In genomic region chr17:28511616-28512541, GRCm38 (mm10) we compare ENCODE assay signal across 12 mouse cellular contexts. TPM values are rescaled to one million over a fixed set of nuclear protein-coding genes. Genes with fewer than 3 reads are reported as not detected.
DNase-seq lines count a peak whose midpoint lies in the region; ATAC-seq and TF ChIP-seq lines count a peak whose summit lies in the region.
"Had no signal": no experiment of that assay in that cellular context is flagged by ENCODE, and none has a peak within 500 bp of the region (broad histone marks: within the 10 kb centered on the region; RNA-seq: fewer than 3 reads in every experiment).

No protein-coding gene starts in this region.

- no peaks in the 10 kb centered on the region for H3K79me2 ChIP-seq in CH12.LX (replicated peaks; ENCODE audit: control insufficient read depth, extremely low read depth, insufficient read depth, poor library complexity, severe bottlenecking)

- H3K27me3 ChIP-seq in liver, embryonic 15.5 days = peaks cover 24% of the 10 kb centered on the region
- peaks cover 61% of the 10 kb centered on the region for H3K27me3 ChIP-seq in liver, embryonic 12.5 days (replicated peaks)
- no peaks in the 10 kb centered on the region for H3K27me3 ChIP-seq in CH12.LX (replicated peaks)
- H3K27me3 ChIP-seq in intestine, postnatal 0 days (replicated peaks; ENCODE audit: control insufficient read depth, insufficient read depth, low read length) = no peaks in the 10 kb centered on the region

- TF ChIP-seq POLR2A in CH12.LX (IDR thresholded peaks at IDR 0.05; ENCODE audit: low read depth, low read length) = no peak

- dilution Hi-C loops in CH12.LX (cut with MboI; ENCODE audit: extremely low pct_ligation_motif_present, extremely low pct_unique_long_range_greater_than_20kb, low sequenced_read_pairs) = no loop called here

- ATAC-seq in liver, embryonic 15.5 days (ENCODE audit: insufficient read depth) = no peak
- no peak for ATAC-seq in liver, embryonic 12.5 days
- ATAC-seq in intestine, postnatal 0 days = peak; percentile 1; the same call in 1 of the 2 replicates

- no peak overlapping the region for H3K4me2 ChIP-seq in liver, embryonic 15.5 days
- no peak overlapping the region for H3K4me2 ChIP-seq in liver, embryonic 12.5 days
- H3K4me2 ChIP-seq in CH12.LX (ENCODE audit: insufficient read depth, low read depth, poor library complexity, severe bottlenecking) = no peak overlapping the region
- no peak overlapping the region for H3K4me2 ChIP-seq in intestine, postnatal 0 days (replicated peaks; ENCODE audit: low read depth)

- TF ChIP-seq EP300 in CH12.LX (IDR thresholded peaks at IDR 0.05; ENCODE audit: low read length) = no peak

- no peak for TF ChIP-seq CTCF in CH12.LX (conservative IDR thresholded peaks at IDR 0.05 in 1 of 2, IDR thresholded peaks at IDR 0.05 in 1 of 2; ENCODE audit: low read depth in 2 of 2, low read length in 2 of 2)
- TF ChIP-seq CTCF in intestine, postnatal 0 days (IDR thresholded peaks at IDR 0.05; ENCODE audit: low read depth) = no peak
- no peak for TF ChIP-seq CTCF in left cerebral cortex, adult 2 months (IDR thresholded peaks at IDR 0.05)

- 19% methylated on average over 9 of the region's 9 CpGs for WGBS in liver, embryonic 15.5 days (ENCODE audit: insufficient replicate concordance)
- WGBS in liver, embryonic 12.5 days (ENCODE audit: insufficient replicate concordance) = 17% methylated on average over 9 of the region's 9 CpGs
- WGBS in intestine, postnatal 0 days = 29% methylated on average over 9 of the region's 9 CpGs

- no peaks in the 10 kb centered on the region for H3K36me3 ChIP-seq in liver, embryonic 15.5 days (replicated peaks)
- no peaks in the 10 kb centered on the region for H3K36me3 ChIP-seq in liver, embryonic 12.5 days
- H3K36me3 ChIP-seq in CH12.LX (replicated peaks in 1 of 2; ENCODE audit: control insufficient read depth in 1 of 2, insufficient read depth in 1 of 2, low read length in 1 of 2) = no peaks in the 10 kb centered on the region
- no peaks in the 10 kb centered on the region for H3K36me3 ChIP-seq in intestine, postnatal 0 days (ENCODE audit: control insufficient read depth, insufficient read depth)

- no peak overlapping the region for H3K9ac ChIP-seq in liver, embryonic 15.5 days
- H3K9ac ChIP-seq in liver, embryonic 12.5 days = no peak overlapping the region
- no peak overlapping the region for H3K9ac ChIP-seq in CH12.LX (ENCODE audit: insufficient read depth, low read depth)
- H3K9ac ChIP-seq in intestine, postnatal 0 days (ENCODE audit: low read depth, low read length) = peak overlapping the region; percentile 11; the same call in 1 of the 2 replicates
- H3K9ac ChIP-seq: liver, embryonic 14.5 days had no signal

- peaks cover 37% of the 10 kb centered on the region for H3K4me1 ChIP-seq in liver, embryonic 15.5 days (replicated peaks)
- H3K4me1 ChIP-seq in liver, embryonic 12.5 days = peaks cover 43% of the 10 kb centered on the region
- H3K4me1 ChIP-seq in CH12.LX (ENCODE audit: control insufficient read depth in 1 of 2, insufficient read depth in 2 of 2) = peaks cover 20 to 65% of the 10 kb centered on the region in 2 experiments
- peaks cover 25% of the 10 kb centered on the region; the same call in 1 of the 2 replicates for H3K4me1 ChIP-seq in intestine, postnatal 0 days (replicated peaks; ENCODE audit: control insufficient read depth, insufficient read depth, low read length)

- no peak for TF ChIP-seq RAD21 in CH12.LX (IDR thresholded peaks at IDR 0.05; ENCODE audit: low read depth, low read length)

- peak; percentile 95 for DNase-seq in heart, adult 11 months
- no peak for DNase-seq in heart, postnatal 14 days
- DNase-seq in CH12.LX (ENCODE audit: extremely low read depth) = no peak
- no peak for DNase-seq in left cerebral cortex, adult 2 months (ENCODE audit: extremely low spot score in 1 of 2, low spot score in 2 of 2)
- no peak for DNase-seq in lung, postnatal 14 days
- DNase-seq: cerebellum, postnatal 25 days had no signal

- in situ Hi-C loops in CH12.LX (cut with MboI; ENCODE audit: low pct_ligation_motif_present, low pct_unique_long_range_greater_than_20kb, low sequenced_read_pairs) = loop anchor here (25.0 kb wide), 1 partner anchor 300 kb away; the partner anchor contains the start of gene Def6

- no peak overlapping the region for H3K4me3 ChIP-seq in liver, embryonic 15.5 days (replicated peaks)
- H3K4me3 ChIP-seq in liver, embryonic 12.5 days = no peak overlapping the region
- no peak overlapping the region for H3K4me3 ChIP-seq in CH12.LX (replicated peaks in 1 of 3; ENCODE audit: low read depth in 2 of 3, low read length in 2 of 3, poor library complexity in 1 of 3)
- no peak overlapping the region for H3K4me3 ChIP-seq in intestine, postnatal 0 days (ENCODE audit: low read depth, low read length)
- H3K4me3 ChIP-seq in left cerebral cortex, adult 2 months = no peak overlapping the region

- H3K9me3 ChIP-seq in liver, embryonic 15.5 days (replicated peaks) = no peaks in the 10 kb centered on the region
- H3K9me3 ChIP-seq in liver, embryonic 12.5 days (replicated peaks) = no peaks in the 10 kb centered on the region
- peaks cover 1% of the 10 kb centered on the region for H3K9me3 ChIP-seq in CH12.LX (replicated peaks; ENCODE audit: low read length)
- H3K9me3 ChIP-seq in intestine, postnatal 0 days (ENCODE audit: control insufficient read depth) = no peaks in the 10 kb centered on the region

- intact Hi-C loops in heart, postnatal 14 days (cut with DNase I) = no loop called here
- intact Hi-C loops in left cerebral cortex, adult 2 months (cut with DNase I) = no loop called here

- H3K27ac ChIP-seq in liver, embryonic 15.5 days (replicated peaks) = peak overlapping the region; percentile 66
- no peak overlapping the region for H3K27ac ChIP-seq in liver, embryonic 12.5 days
- H3K27ac ChIP-seq in CH12.LX (ENCODE audit: insufficient read depth, low read depth) = no peak overlapping the region
- H3K27ac ChIP-seq in intestine, postnatal 0 days (ENCODE audit: low read depth, low read length) = peak overlapping the region; percentile 90
- H3K27ac ChIP-seq in left cerebral cortex, adult 2 months = no peak overlapping the region; the same call in 1 of the 2 replicates
- H3K27ac ChIP-seq: liver, embryonic 14.5 days had no signal

TF ChIP-seq in CH12.LX, 34 proteins besides CTCF, POLR2A, EP300 and RAD21:
- TF ChIP-seq JUND (conservative IDR thresholded peaks at IDR 0.05; ENCODE audit: low read depth, low read length) = no peak
- no peak for TF ChIP-seq MYC (IDR thresholded peaks at IDR 0.05; ENCODE audit: low read depth, low read length)
- no peak for TF ChIP-seq MEF2A (IDR thresholded peaks at IDR 0.05; ENCODE audit: borderline replicate concordance, low read depth, low read length)
- no peak for TF ChIP-seq UBTF (IDR thresholded peaks at IDR 0.05; ENCODE audit: low read depth, low read length)
- TF ChIP-seq NRF1 (IDR thresholded peaks at IDR 0.05; ENCODE audit: low read depth, low read length) = no peak
- peak; percentile 56 for TF ChIP-seq ZNF384 (IDR thresholded peaks at IDR 0.05; ENCODE audit: low read depth, low read length)

RNA-seq across cellular contexts. Expression of gene Fkbp5, which starts 5.4 kb away (rescaled TPM):
- 10 to 100 TPM; 36.9 to 41.0 TPM for total RNA-seq in heart, postnatal 14 days (2021)
- polyA plus RNA-seq in liver, embryonic 15.5 days (2015; fragmentation: Nextera tagmentation; extraction: Ambion mirVana) = 15.0 and 17.5 TPM in 2 replicates
- polyA plus RNA-seq in liver, embryonic 12.5 days (2016; fragmentation: Nextera tagmentation; extraction: Ambion mirVana) = 16.6 and 17.0 TPM in 2 replicates
- total RNA-seq in CH12.LX (2012; rRNA removed) = 14.4 and 17.5 TPM in 2 replicates
- 21.5 and 22.6 TPM in 2 replicates for total RNA-seq in CH12.LX (2014; rRNA removed)
- 31.4 and 35.3 TPM in 2 replicates for polyA plus RNA-seq in CH12.LX (2012; ENCODE audit: insufficient read length, low read depth)
- 9.7 and 10.1 TPM in 2 replicates for polyA plus RNA-seq in intestine, postnatal 0 days (2015; fragmentation: Nextera tagmentation; extraction: Ambion mirVana)
- total RNA-seq in left cerebral cortex, adult 2 months (2021) = 10 to 100 TPM; 51.5 to 54.4 TPM

RNA-seq across cellular contexts. Expression of gene Armc12, which starts 18.7 kb away (rescaled TPM):
- not detected for total RNA-seq in heart, postnatal 14 days (2021)
- polyA plus RNA-seq in liver, embryonic 15.5 days (2015; fragmentation: Nextera tagmentation; extraction: Ambion mirVana) = not detected in 2 replicates
- polyA plus RNA-seq in liver, embryonic 12.5 days (2016; fragmentation: Nextera tagmentation; extraction: Ambion mirVana) = not detected in 2 replicates
- total RNA-seq in CH12.LX (2012; rRNA removed) (not detected in 2 replicates), CH12.LX (2014; rRNA removed) (not detected in 2 replicates)
- not detected in 2 replicates for polyA plus RNA-seq in CH12.LX (2012; ENCODE audit: insufficient read length, low read depth)
- not detected in 2 replicates for polyA plus RNA-seq in intestine, postnatal 0 days (2015; fragmentation: Nextera tagmentation; extraction: Ambion mirVana)
- total RNA-seq in left cerebral cortex, adult 2 months (2021) = not detected
- total RNA-seq: adrenal gland, adult 8-10 months had no signal
- polyA plus RNA-seq: intestine, embryonic 14.5 days had no signal

RNA-seq across cellular contexts. Expression of gene Clpsl2, which starts 37.3 kb away (rescaled TPM):
- total RNA-seq in heart, postnatal 14 days (2021) = not detected
- not detected in 2 replicates for polyA plus RNA-seq in liver, embryonic 15.5 days (2015; fragmentation: Nextera tagmentation; extraction: Ambion mirVana)
- not detected in 2 replicates for polyA plus RNA-seq in liver, embryonic 12.5 days (2016; fragmentation: Nextera tagmentation; extraction: Ambion mirVana)
- total RNA-seq in CH12.LX (2012; rRNA removed) (not detected in 2 replicates), CH12.LX (2014; rRNA removed) (not detected in 2 replicates)
- polyA plus RNA-seq in CH12.LX (2012; ENCODE audit: insufficient read length, low read depth) = not detected in 2 replicates
- polyA plus RNA-seq in intestine, postnatal 0 days (2015; fragmentation: Nextera tagmentation; extraction: Ambion mirVana) = not detected in 2 replicates
- not detected for total RNA-seq in left cerebral cortex, adult 2 months (2021)
- total RNA-seq: adrenal gland, adult 8-10 months had no signal
- polyA plus RNA-seq: intestine, embryonic 14.5 days; liver, embryonic 14.5 days had no signal

RNA-seq across cellular contexts. Expression of gene Clps, which starts 48.7 kb away (rescaled TPM):
- not detected for total RNA-seq in heart, postnatal 14 days (2021)
- polyA plus RNA-seq in liver, embryonic 15.5 days (2015; fragmentation: Nextera tagmentation; extraction: Ambion mirVana) = 4.2 and 30.4 TPM in 2 replicates
- 2.3 and 3.6 TPM in 2 replicates for polyA plus RNA-seq in liver, embryonic 12.5 days (2016; fragmentation: Nextera tagmentation; extraction: Ambion mirVana)
- total RNA-seq in CH12.LX (2012; rRNA removed) (not detected in 2 replicates), CH12.LX (2014; rRNA removed) (not detected in 2 replicates)
- polyA plus RNA-seq in CH12.LX (2012; ENCODE audit: insufficient read length, low read depth) = not detected in 2 replicates
- 104 and 125 TPM in 2 replicates for polyA plus RNA-seq in intestine, postnatal 0 days (2015; fragmentation: Nextera tagmentation; extraction: Ambion mirVana)
- not detected for total RNA-seq in left cerebral cortex, adult 2 months (2021)
- total RNA-seq: adrenal gland, adult 8-10 months had no signal

Comparison
In these comparisons a context has a peak if more than half of its experiments do, and no peak if none do; other contexts are left out.
1. H3K27ac ChIP-seq: peak in liver, embryonic 15.5 days (single experiment) and intestine, postnatal 0 days (single experiment); none in liver, embryonic 12.5 days (single experiment), CH12.LX (single experiment) and left cerebral cortex, adult 2 months (single experiment).